ENCODE assay signal across 8 mouse cellular contexts in genomic region chr16:44767967-44768366, GRCm38 (mm10). TPM values are rescaled to one million over a fixed set of nuclear protein-coding genes. Genes with fewer than 3 reads are reported as not detected.
DNase-seq lines count a peak whose midpoint lies in the region; ATAC-seq and TF ChIP-seq lines count a peak whose summit lies in the region.

No protein-coding gene starts in this region.

- no peaks in the 10 kb centered on the region for H3K9me3 ChIP-seq in heart, embryonic 10.5 days
- H3K9me3 ChIP-seq in neural tube, embryonic 13.5 days: no peaks in the 10 kb centered on the region
- H3K9me3 ChIP-seq in neural tube, embryonic 15.5 days (replicated peaks): no peaks in the 10 kb centered on the region
- no peaks in the 10 kb centered on the region for H3K9me3 ChIP-seq in stomach, postnatal 0 days (ENCODE audit: control insufficient read depth, low read length)

- no peak for TF ChIP-seq EP300 in stomach, postnatal 0 days (optimal IDR thresholded peaks at IDR 0.05)

- H3K27me3 ChIP-seq in heart, embryonic 10.5 days (ENCODE audit: insufficient read depth, poor library complexity, severe bottlenecking): no peaks in the 10 kb centered on the region
- no peaks in the 10 kb centered on the region for H3K27me3 ChIP-seq in neural tube, embryonic 13.5 days
- H3K27me3 ChIP-seq in neural tube, embryonic 15.5 days (replicated peaks): no peaks in the 10 kb centered on the region
- H3K27me3 ChIP-seq in stomach, postnatal 0 days (ENCODE audit: control insufficient read depth, insufficient read depth, low read length): no peaks in the 10 kb centered on the region

- TF ChIP-seq CTCF in stomach, postnatal 0 days (IDR thresholded peaks at IDR 0.05; ENCODE audit: low read depth): peak; percentile 90

- no peak overlapping the region for H3K27ac ChIP-seq in heart, embryonic 10.5 days
- H3K27ac ChIP-seq in neural tube, embryonic 13.5 days (replicated peaks): no peak overlapping the region
- H3K27ac ChIP-seq in neural tube, embryonic 15.5 days (replicated peaks): no peak overlapping the region
- no peak overlapping the region for H3K27ac ChIP-seq in stomach, postnatal 0 days (replicated peaks)

- no peak overlapping the region for H3K9ac ChIP-seq in neural tube, embryonic 13.5 days
- no peak overlapping the region for H3K9ac ChIP-seq in neural tube, embryonic 15.5 days (replicated peaks)
- H3K9ac ChIP-seq in stomach, postnatal 0 days (ENCODE audit: low read length): no peak overlapping the region

- DNase-seq in heart, adult 18-20 months: peak; percentile 23 to 47
- no peak for DNase-seq in heart, embryonic 10.5 days (ENCODE audit: low spot score)
- DNase-seq in stomach, postnatal 0 days (ENCODE audit: low spot score): no peak
- no peak for DNase-seq in left cerebral cortex, adult 18-20 months (ENCODE audit: low spot score in 2 of 2)
- no peak for DNase-seq in testis, postnatal 10 days (ENCODE audit: low spot score)

- H3K36me3 ChIP-seq in heart, embryonic 10.5 days: no peaks in the 10 kb centered on the region
- H3K36me3 ChIP-seq in neural tube, embryonic 13.5 days: no peaks in the 10 kb centered on the region
- H3K36me3 ChIP-seq in neural tube, embryonic 15.5 days: no peaks in the 10 kb centered on the region
- H3K36me3 ChIP-seq in stomach, postnatal 0 days (ENCODE audit: control insufficient read depth, insufficient read depth, low read length): no peaks in the 10 kb centered on the region

- WGBS in heart, embryonic 10.5 days: 52% methylated on average over 2 of the region's 2 CpGs
- 61% methylated on average over 2 of the region's 2 CpGs for WGBS in neural tube, embryonic 13.5 days
- 54% methylated on average over 2 of the region's 2 CpGs for WGBS in neural tube, embryonic 15.5 days
- WGBS in stomach, postnatal 0 days: 49% methylated on average over 2 of the region's 2 CpGs

- no peaks in the 10 kb centered on the region for H3K4me1 ChIP-seq in heart, embryonic 10.5 days
- H3K4me1 ChIP-seq in neural tube, embryonic 13.5 days (replicated peaks): no peaks in the 10 kb centered on the region
- H3K4me1 ChIP-seq in neural tube, embryonic 15.5 days: no peaks in the 10 kb centered on the region
- no peaks in the 10 kb centered on the region for H3K4me1 ChIP-seq in stomach, postnatal 0 days (replicated peaks; ENCODE audit: control insufficient read depth, insufficient read depth)

- no peak overlapping the region for H3K4me2 ChIP-seq in neural tube, embryonic 13.5 days
- no peak overlapping the region for H3K4me2 ChIP-seq in neural tube, embryonic 15.5 days
- no peak overlapping the region for H3K4me2 ChIP-seq in stomach, postnatal 0 days (replicated peaks; ENCODE audit: low read depth)

- no peak overlapping the region for H3K4me3 ChIP-seq in heart, embryonic 10.5 days
- H3K4me3 ChIP-seq in neural tube, embryonic 13.5 days: no peak overlapping the region
- H3K4me3 ChIP-seq in neural tube, embryonic 15.5 days (replicated peaks): no peak overlapping the region
- no peak overlapping the region for H3K4me3 ChIP-seq in stomach, postnatal 0 days (ENCODE audit: low read depth, low read length)

- ATAC-seq in neural tube, embryonic 13.5 days (ENCODE audit: low read depth): peak; percentile 63
- ATAC-seq in neural tube, embryonic 15.5 days (ENCODE audit: low FRiP score): no peak
- ATAC-seq in hematopoietic stem cell, adult 5-6 weeks (replicated peaks in 1 of 2; ENCODE audit: insufficient read depth in 1 of 2, low FRiP score in 2 of 2, low TSS enrichment in 1 of 2, low read depth in 1 of 2, poor library complexity in 2 of 2, severe bottlenecking in 2 of 2): peak; percentile 60; a peak in 3 of 4 replicates
- ATAC-seq in stomach, postnatal 0 days (ENCODE audit: low FRiP score, low TSS enrichment): no peak

RNA-seq across cellular contexts. Expression of gene Cd200r1, which starts 2.4 kb away (rescaled TPM):
- under 1 TPM; 0.21 to 0.40 TPM for total RNA-seq in heart, adult 18-20 months (2021)
- polyA plus RNA-seq in heart, embryonic 10.5 days (2016; fragmentation: Nextera tagmentation; extraction: Ambion mirVana): 1.8 and 2.6 TPM in 2 replicates
- polyA plus RNA-seq in neural tube, embryonic 13.5 days (2015; fragmentation: Nextera tagmentation; extraction: Ambion mirVana): 0.62 and 0.81 TPM in 2 replicates
- polyA plus RNA-seq in neural tube, embryonic 15.5 days (2015; fragmentation: Nextera tagmentation; extraction: Ambion mirVana): 0.59 and 0.66 TPM in 2 replicates
- total RNA-seq in hematopoietic stem cell, adult 5-6 weeks (2017): 7.0 and 10.0 TPM in 2 replicates
- polyA plus RNA-seq in stomach, postnatal 0 days (2015; fragmentation: Nextera tagmentation; extraction: Ambion mirVana): 0.75 and 1.1 TPM in 2 replicates
- total RNA-seq in left cerebral cortex, adult 18-20 months (2021): 1 to 10 TPM in 1 of 2 experiments, under 1 TPM in 1; 0.44 to 1.1 TPM

RNA-seq across cellular contexts. Expression of gene Gtpbp8, which starts 21.8 kb away (rescaled TPM):
- 10 to 100 TPM in 1 of 2 experiments, 1 to 10 TPM in 1; 9.1 to 11.1 TPM for total RNA-seq in heart, adult 18-20 months (2021)
- polyA plus RNA-seq in heart, embryonic 10.5 days (2016; fragmentation: Nextera tagmentation; extraction: Ambion mirVana): 26.3 and 26.5 TPM in 2 replicates
- polyA plus RNA-seq in neural tube, embryonic 13.5 days (2015; fragmentation: Nextera tagmentation; extraction: Ambion mirVana): 36.9 and 38.7 TPM in 2 replicates
- 35.3 and 36.1 TPM in 2 replicates for polyA plus RNA-seq in neural tube, embryonic 15.5 days (2015; fragmentation: Nextera tagmentation; extraction: Ambion mirVana)
- 15.5 and 15.8 TPM in 2 replicates for total RNA-seq in hematopoietic stem cell, adult 5-6 weeks (2017)
- polyA plus RNA-seq in stomach, postnatal 0 days (2015; fragmentation: Nextera tagmentation; extraction: Ambion mirVana): 17.6 and 19.8 TPM in 2 replicates
- total RNA-seq in left cerebral cortex, adult 18-20 months (2021): 10 to 100 TPM; 22.7 to 24.9 TPM

RNA-seq across cellular contexts. Expression of gene Cd200r4, which starts 43.6 kb away (rescaled TPM):
- not detected for total RNA-seq in heart, adult 18-20 months (2021)
- polyA plus RNA-seq in heart, embryonic 10.5 days (2016; fragmentation: Nextera tagmentation; extraction: Ambion mirVana): 0.08 TPM in 1 of 2 replicates, not detected in the other
- polyA plus RNA-seq in neural tube, embryonic 13.5 days (2015; fragmentation: Nextera tagmentation; extraction: Ambion mirVana): 0.15 and 0.23 TPM in 2 replicates
- 0.24 TPM in 1 of 2 replicates, not detected in the other for polyA plus RNA-seq in neural tube, embryonic 15.5 days (2015; fragmentation: Nextera tagmentation; extraction: Ambion mirVana)
- total RNA-seq in hematopoietic stem cell, adult 5-6 weeks (2017): 1.5 and 1.7 TPM in 2 replicates
- 0.11 TPM in 1 of 2 replicates, not detected in the other for polyA plus RNA-seq in stomach, postnatal 0 days (2015; fragmentation: Nextera tagmentation; extraction: Ambion mirVana)
- under 1 TPM in 1 of 2 experiments, not detected in 1; 0.28 TPM for total RNA-seq in left cerebral cortex, adult 18-20 months (2021)

RNA-seq across cellular contexts. Expression of gene Nepro, which starts 43.9 kb away (rescaled TPM):
- total RNA-seq in heart, adult 18-20 months (2021): 1 to 10 TPM; 3.6 to 4.5 TPM
- 8.7 and 9.3 TPM in 2 replicates for polyA plus RNA-seq in heart, embryonic 10.5 days (2016; fragmentation: Nextera tagmentation; extraction: Ambion mirVana)
- polyA plus RNA-seq in neural tube, embryonic 13.5 days (2015; fragmentation: Nextera tagmentation; extraction: Ambion mirVana): 4.2 and 5.9 TPM in 2 replicates
- polyA plus RNA-seq in neural tube, embryonic 15.5 days (2015; fragmentation: Nextera tagmentation; extraction: Ambion mirVana): 3.4 and 4.5 TPM in 2 replicates
- 22.8 and 24.0 TPM in 2 replicates for total RNA-seq in hematopoietic stem cell, adult 5-6 weeks (2017)
- polyA plus RNA-seq in stomach, postnatal 0 days (2015; fragmentation: Nextera tagmentation; extraction: Ambion mirVana): 2.8 and 3.2 TPM in 2 replicates
- 1 to 10 TPM; 5.8 to 7.0 TPM for total RNA-seq in left cerebral cortex, adult 18-20 months (2021)

Comparison
In these comparisons a context has a peak if more than half of its experiments do, and no peak if none do; other contexts are left out.
1. DNase-seq: peak in heart, adult 18-20 months (2 of 2); none in heart, embryonic 10.5 days (single experiment), stomach, postnatal 0 days (single experiment), left cerebral cortex, adult 18-20 months (0 of 2) and testis, postnatal 10 days (single experiment).
2. ATAC-seq: peak in neural tube, embryonic 13.5 days (single experiment) and hematopoietic stem cell, adult 5-6 weeks (2 of 2); none in neural tube, embryonic 15.5 days (single experiment) and stomach, postnatal 0 days (single experiment).